Mouse (Mus musculus) liver, adult (tissue): ENCODE measurements around the gene Slc12a8.

Experiments
- GATA4 ChIP-seq: IDR thresholded peaks from 2 replicates; pipeline ENCODE4 v1.6.1; 2014; ENCODE audit warnings: mild to moderate bottlenecking, low read length; ENCODE audit not compliant: insufficient replicate concordance

Slc12a8 gene

GRCm38 (mm10) chr16:33708585-33709397, 191.7 kb downstream of the Slc12a8 start:
- TF ChIP-seq GATA4: no peak
